Mouse (Mus musculus) heart, postnatal 0 days (tissue): Measurements from ENCODE around the gene Slc35e3. TPM values are rescaled to one million over a fixed set of nuclear protein-coding genes. Genes with fewer than 3 reads are reported as not detected.

Experiments
- ATAC-seq: fragments of 200-750 bp; cut with Nextera tagmentation; 2 replicates; pipeline ENCODE4 v1.8.0; 2017; ENCODE audit warnings: low read depth, moderate number of reproducible peaks, moderate library complexity; ENCODE audit not compliant: insufficient read depth
- DNase-seq: peaks from one replicate; pipeline ENCODE4 v3.0.0-alpha.2; 2016; ENCODE audit warnings: low spot score
- H3K27ac ChIP-seq: fragments of 300-500 bp; sonication (generic); 2 replicates; pipeline ENCODE4 v1.5.1; 2014; ENCODE audit warnings: low read depth, mild to moderate bottlenecking
- H3K27me3 ChIP-seq: fragments of 300-500 bp; sonication (generic); 2 replicates; pipeline ENCODE4 v1.6.1; 2014; ENCODE audit warnings: low read length, mixed read lengths; ENCODE audit not compliant: control insufficient read depth, insufficient read depth
- H3K36me3 ChIP-seq: fragments of 300-500 bp; sonication (generic); replicated peaks from 2 replicates; pipeline ENCODE4 v1.6.1; 2014; ENCODE audit warnings: low read length, mixed read lengths; ENCODE audit not compliant: control insufficient read depth, insufficient read depth
- H3K4me1 ChIP-seq: fragments of 300-500 bp; sonication (generic); 2 replicates; pipeline ENCODE4 v1.6.1; 2014; ENCODE audit warnings: antibody characterized with exemption; ENCODE audit not compliant: control insufficient read depth, insufficient read depth
- H3K4me2 ChIP-seq: fragments of 300-500 bp; sonication (generic); 2 replicates; pipeline ENCODE4 v1.6.1; 2014; ENCODE audit warnings: low read depth, mild to moderate bottlenecking, low read length, moderate library complexity
- H3K4me3 ChIP-seq: fragments of 300-500 bp; sonication (generic); 2 replicates; pipeline ENCODE4 v1.5.1; 2014; ENCODE audit warnings: low read depth, low read length
- H3K9ac ChIP-seq: fragments of 300-500 bp; sonication (generic); replicated peaks from 2 replicates; pipeline ENCODE4 v1.6.1; 2014; ENCODE audit warnings: low read depth, low read length, mixed read lengths
- H3K9me3 ChIP-seq: fragments of 300-500 bp; sonication (generic); replicated peaks from 2 replicates; pipeline ENCODE4 v1.6.1; 2016; ENCODE audit warnings: low read length; ENCODE audit not compliant: control insufficient read depth
- CTCF ChIP-seq: IDR thresholded peaks from 2 replicates; pipeline ENCODE4 v1.5.1; 2016; ENCODE audit warnings: antibody characterized with exemption, control low read depth, low read depth
- EP300 ChIP-seq: IDR thresholded peaks from 2 replicates; pipeline ENCODE4 v1.6.1; 2016; ENCODE audit warnings: antibody characterized with exemption, low read depth
- WGBS: fragments of 180-500 bp; shearing (Covaris S2); extraction: QIAGEN DNeasy Blood & Tissue Kit; methylation state at CpG from one replicate; pipeline ENCODE4 v1.1.7; 2014; 5-methylcytosine and 5-hydroxymethylcytosine counted together
- polyA plus RNA-seq: library from polyadenylated mRNA; unstranded; fragments of >200 nt; fragmentation: Nextera tagmentation; extraction: Ambion mirVana; gene quantifications from 2 replicates; pipeline ENCODE4 v1.2.1, GENCODE M21; 2015
- total RNA-seq: library from RNA; depleted of rRNA; stranded (reverse); fragments of >200 nt; gene quantifications from 2 replicates; pipeline ENCODE4 v1.2.3, GENCODE M21; 2014; ENCODE audit warnings: low replicate concordance

Gene Slc35e3
- total and polyA plus RNA-seq, 2 experiments from 2014 or later, result 4.2 to 6.8 TPM

DNA sequence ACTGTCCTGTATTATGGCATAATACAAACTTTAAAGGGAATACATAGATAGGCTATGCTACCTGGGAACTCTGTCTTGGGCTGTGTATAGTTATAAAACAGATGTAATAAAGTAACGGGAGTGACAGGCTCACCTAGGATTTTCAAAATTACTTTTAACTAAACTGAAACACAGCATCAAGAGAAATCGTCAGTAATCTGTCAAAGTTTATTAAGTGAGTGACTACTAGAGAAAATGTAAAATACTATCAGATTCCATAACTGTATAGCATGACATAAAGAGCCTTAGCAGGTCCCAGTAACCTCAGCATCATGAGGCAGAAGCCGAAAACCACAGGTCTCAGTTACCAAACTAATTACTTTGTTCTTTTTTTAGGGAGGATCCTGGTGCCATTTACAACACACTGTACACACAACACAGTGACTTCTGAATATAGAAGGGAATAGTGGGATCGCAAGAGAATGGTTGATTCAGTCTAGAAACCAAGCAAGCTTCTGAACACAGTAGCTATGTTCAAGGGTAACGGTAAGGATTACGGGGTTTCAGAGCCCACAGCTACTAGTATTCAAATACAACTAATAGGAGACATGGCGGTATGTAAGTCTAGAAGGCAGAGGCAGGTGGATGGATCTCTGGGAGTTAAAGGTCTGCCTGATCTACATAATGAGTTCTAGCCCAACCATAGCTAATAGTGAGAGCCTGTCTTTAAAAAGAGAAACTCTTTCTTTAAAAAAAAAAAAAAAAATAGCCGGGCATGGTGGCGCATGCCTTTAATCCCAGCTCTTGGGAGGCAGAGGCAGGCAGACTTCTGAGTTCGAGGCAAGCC lies 47.6 kb downstream of the Slc35e3 start:
- H3K4me1 ChIP-seq, result no peaks in the 10 kb centered on the region
- no peak overlapping the region for H3K9ac ChIP-seq
- peaks cover 93% of the 10 kb centered on the region for H3K36me3 ChIP-seq
- 92% methylated on average over 10 of the region's 10 CpGs for WGBS
- H3K27ac ChIP-seq, result no peak overlapping the region
- DNase-seq (no peak), ATAC-seq (no peak)
- no peaks in the 10 kb centered on the region for H3K9me3 ChIP-seq
- TF ChIP-seq CTCF, result no peak
- TF ChIP-seq EP300, result no peak
- H3K4me2 ChIP-seq, result no peak overlapping the region
- H3K27me3 ChIP-seq, result no peaks in the 10 kb centered on the region
- H3K4me3 ChIP-seq, result no peak overlapping the region

DNA sequence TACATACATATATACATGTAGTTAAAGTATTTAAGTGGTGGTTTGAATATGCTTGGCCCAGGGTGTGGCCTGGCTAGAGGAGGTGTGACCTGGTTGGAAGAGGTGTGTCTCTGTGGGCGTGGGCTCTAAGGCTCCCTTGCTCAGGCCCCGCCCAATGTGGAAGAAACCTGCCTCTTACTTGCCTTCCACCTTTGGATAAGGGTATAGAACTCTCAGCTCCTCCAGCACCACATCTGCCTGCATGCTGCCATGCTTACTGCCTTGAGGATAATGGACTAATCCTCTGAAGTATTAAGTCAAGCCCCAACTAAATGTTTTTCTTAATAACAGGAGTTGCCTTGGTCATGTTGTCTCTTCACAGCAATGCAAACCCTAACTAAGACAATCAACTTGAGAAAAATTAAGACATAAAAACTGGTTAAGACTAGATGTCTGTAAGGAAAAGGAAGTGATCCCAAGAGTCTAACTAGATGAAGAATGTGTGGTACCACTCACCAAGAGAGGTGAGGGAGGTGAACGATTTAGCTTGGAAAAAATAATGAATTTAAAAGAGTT lies 48.5 kb downstream of the Slc35e3 start:
- no peak for DNase-seq
- Histone ChIP-seq H3K27ac (no peak overlapping the region), H3K4me2 (no peak overlapping the region), H3K36me3 (peaks cover 91% of the 10 kb centered on the region), H3K4me1 (no peaks in the 10 kb centered on the region), H3K4me3 (no peak overlapping the region), H3K9ac (no peak overlapping the region), H3K9me3 (no peaks in the 10 kb centered on the region), H3K27me3 (no peaks in the 10 kb centered on the region)
- TF ChIP-seq CTCF (no peak), EP300 (no peak)
- 96% methylated on average over 3 of the region's 3 CpGs for WGBS
- no peak for ATAC-seq

DNA sequence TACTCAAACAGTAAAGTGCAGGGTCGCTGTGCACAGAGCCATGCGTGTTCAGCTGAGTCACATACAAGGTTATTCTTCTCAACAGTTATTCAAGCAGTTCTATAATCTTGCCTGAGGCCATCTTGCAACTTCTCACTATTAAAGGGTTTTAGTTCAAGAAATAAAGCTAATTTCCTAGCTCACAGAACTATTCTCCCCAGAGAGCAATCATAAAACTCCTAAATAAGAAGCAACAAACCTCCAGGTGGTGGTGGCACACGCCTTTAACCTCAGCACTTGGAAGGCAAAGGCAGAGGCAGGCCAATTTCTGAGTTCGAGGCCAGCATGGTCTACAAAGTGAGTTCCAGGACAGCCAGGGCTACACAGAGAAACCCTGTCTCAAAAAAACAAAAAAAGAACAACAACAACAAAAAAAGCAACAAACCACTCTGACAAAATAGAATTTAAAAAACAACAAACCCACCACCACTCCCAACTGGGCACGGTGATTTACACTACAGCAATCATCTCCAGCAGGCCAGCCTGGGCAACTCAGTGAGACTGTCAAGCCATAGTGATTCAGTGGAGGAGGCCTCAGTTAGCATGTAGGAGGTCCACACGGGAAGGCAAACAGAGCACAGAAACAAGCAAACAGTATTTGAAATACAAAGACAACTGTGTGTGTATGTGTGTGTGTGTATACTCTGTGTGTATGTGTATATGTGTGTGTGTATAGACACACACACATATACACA lies 49.2 kb downstream of the Slc35e3 start:
- 93% methylated on average over 6 of the region's 6 CpGs for WGBS
- H3K4me3 ChIP-seq, result no peak overlapping the region
- H3K9me3 ChIP-seq, result no peaks in the 10 kb centered on the region
- no peaks in the 10 kb centered on the region for H3K4me1 ChIP-seq
- no peaks in the 10 kb centered on the region for H3K27me3 ChIP-seq
- H3K4me2 ChIP-seq, result no peak overlapping the region
- no peak overlapping the region for H3K27ac ChIP-seq
- H3K36me3 ChIP-seq, result peaks cover 93% of the 10 kb centered on the region
- no peak for ATAC-seq
- TF ChIP-seq EP300, result no peak
- TF ChIP-seq CTCF, result no peak
- H3K9ac ChIP-seq, result no peak overlapping the region
- DNase-seq, result no peak

DNA sequence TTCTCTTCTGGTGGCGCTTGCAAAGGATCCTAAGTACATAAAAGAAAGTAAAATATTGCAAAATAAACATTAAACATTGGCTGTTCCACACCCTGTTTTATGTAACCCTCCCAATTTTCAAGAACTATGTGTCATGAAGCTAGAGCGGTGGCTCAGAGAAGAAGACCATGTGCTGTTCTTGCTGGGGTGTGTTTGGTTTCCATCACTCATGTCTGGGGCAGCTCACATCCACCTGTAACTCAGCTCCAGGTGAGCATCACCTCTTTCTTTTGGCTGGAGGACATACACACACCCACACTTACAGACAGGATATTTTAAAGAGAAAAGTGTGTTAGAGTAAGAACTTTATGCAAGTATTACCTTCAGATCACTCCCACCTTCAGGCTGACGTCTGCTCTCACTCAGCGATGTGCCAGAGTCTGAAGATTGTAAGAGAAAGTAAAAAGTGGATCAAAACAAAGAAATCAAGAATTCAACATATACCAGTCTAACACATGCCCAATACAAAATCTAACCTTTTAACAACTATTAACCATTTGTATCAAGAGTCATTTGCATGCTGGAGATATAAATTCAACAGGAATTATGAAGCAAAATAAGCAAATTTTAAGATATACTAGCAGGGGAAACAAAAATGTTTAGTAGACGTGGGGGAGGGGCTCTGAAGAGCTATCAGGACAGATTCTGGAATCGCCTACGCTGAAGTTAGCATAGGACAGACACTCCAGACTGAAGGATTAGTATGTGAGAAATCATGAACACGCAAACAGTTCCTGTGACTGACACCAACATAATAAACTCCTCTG lies 49.9 kb downstream of the Slc35e3 start:
- H3K4me3 ChIP-seq, result no peak overlapping the region
- WGBS, result 86% methylated on average over 8 of the region's 8 CpGs
- ATAC-seq (no peak), DNase-seq (no peak)
- no peaks in the 10 kb centered on the region for H3K27me3 ChIP-seq
- no peak overlapping the region for H3K4me2 ChIP-seq
- H3K27ac ChIP-seq, result no peak overlapping the region
- TF ChIP-seq EP300, result no peak
- peaks cover 93% of the 10 kb centered on the region for H3K36me3 ChIP-seq
- no peaks in the 10 kb centered on the region for H3K4me1 ChIP-seq
- no peak overlapping the region for H3K9ac ChIP-seq
- no peaks in the 10 kb centered on the region for H3K9me3 ChIP-seq

DNA sequence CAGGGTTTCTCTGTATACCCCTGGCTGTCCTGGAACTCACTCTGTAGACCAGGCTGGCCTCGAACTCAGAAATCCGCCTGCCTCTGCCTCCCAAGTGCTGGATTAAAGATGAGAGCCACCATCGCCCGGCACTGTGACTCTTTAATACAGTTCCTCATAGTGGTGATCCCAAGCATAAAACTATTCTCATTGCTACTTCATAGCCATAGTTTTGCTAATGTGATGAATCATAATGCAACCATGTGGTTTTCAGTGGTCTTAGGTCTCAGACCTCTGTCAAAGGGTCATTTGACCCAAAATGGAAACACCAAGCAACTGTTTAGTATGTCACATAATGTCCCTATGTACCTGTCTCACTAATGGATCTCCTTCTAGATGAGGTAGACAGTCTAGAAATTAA lies 50.6 kb downstream of the Slc35e3 start:
- TF ChIP-seq EP300 (no peak), CTCF (no peak)
- Histone ChIP-seq H3K4me2 (no peak overlapping the region), H3K4me3 (no peak overlapping the region), H3K9ac (no peak overlapping the region), H3K4me1 (no peaks in the 10 kb centered on the region), H3K9me3 (no peaks in the 10 kb centered on the region), H3K36me3 (peaks cover 93% of the 10 kb centered on the region), H3K27me3 (no peaks in the 10 kb centered on the region), H3K27ac (no peak overlapping the region)
- DNase-seq (no peak), ATAC-seq (no peak)
- 98% methylated on average over 4 of the region's 4 CpGs for WGBS
